Mouse (Mus musculus): Measurements from ENCODE around the gene Tob2. TPM values are rescaled to one million over a fixed set of nuclear protein-coding genes. Genes with fewer than 3 reads are reported as not detected.
A peak's percentile ranks its signal among the peaks of the same experiment; 100 is the strongest.

The Tob2 gene
- total RNA-seq, 2 experiments from 2014 or later = 5.3 to 6.3 TPM

DNA sequence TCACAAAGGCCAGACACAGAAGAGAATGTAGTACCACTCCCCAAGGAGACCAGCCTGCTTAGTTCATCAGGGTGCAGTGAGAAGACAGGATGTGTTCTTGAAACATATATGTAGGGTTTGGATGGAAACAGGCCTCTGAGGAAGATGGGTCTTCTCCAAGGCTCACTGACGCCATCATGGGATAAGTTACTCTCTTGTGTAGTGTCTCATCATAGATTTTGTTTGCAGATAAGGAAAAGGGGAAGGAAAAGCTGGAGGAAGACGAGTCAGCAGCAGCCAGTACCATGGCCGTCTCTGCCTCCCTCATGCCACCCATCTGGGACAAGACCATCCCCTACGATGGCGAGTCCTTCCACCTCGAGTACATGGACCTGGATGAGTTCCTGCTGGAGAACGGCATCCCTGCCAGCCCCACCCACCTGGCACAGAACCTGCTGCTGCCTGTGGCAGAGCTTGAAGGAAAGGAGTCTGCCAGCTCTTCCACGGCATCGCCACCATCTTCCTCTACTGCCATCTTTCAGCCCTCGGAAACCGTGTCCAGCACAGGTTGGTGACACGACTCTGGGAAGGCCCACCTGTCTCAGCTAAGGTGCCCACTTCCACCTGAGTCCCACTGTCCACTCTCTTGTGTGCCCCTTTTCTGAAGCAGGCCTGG, 43.8 kb downstream of the Tob2 start:
- no peak for ATAC-seq (replicated peaks; ENCODE audit: low FRiP score, poor library complexity, severe bottlenecking)

DNA sequence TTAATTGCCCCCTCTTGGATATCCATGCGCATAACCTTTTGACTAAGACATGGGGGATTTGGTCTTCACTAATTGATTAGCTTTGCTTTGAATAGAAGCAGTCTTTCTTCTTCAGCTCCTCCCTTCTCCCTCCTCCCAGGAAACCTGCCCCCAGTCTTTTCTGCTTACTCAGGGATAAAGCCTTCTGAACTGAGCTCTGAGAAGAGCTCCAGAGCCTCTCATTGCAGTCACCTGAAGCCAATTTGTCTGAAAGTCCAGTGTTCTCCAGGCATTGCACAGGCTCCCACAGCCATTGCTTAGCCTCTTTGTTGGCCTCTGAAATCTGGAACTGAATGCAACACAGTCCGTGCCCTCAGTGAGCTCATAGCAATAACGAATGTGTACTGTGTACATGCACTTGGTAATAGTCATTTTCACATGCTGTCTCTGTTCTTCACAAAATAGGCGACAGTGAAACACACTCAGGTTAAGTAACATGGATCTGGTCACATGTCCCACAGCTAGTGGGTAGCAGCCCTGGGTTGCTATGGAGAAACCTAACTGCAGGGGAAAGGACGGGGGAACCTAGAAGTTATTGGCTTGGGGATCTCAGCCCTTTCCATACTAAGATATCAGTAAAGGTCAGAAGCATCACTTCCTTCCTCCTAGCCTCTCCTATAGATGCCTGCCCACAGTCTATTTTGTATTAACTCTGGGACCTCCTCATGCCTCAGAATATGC, 44.5 kb downstream of the Tob2 start:
- ATAC-seq (replicated peaks; ENCODE audit: low FRiP score, poor library complexity, severe bottlenecking) = no peak

DNA sequence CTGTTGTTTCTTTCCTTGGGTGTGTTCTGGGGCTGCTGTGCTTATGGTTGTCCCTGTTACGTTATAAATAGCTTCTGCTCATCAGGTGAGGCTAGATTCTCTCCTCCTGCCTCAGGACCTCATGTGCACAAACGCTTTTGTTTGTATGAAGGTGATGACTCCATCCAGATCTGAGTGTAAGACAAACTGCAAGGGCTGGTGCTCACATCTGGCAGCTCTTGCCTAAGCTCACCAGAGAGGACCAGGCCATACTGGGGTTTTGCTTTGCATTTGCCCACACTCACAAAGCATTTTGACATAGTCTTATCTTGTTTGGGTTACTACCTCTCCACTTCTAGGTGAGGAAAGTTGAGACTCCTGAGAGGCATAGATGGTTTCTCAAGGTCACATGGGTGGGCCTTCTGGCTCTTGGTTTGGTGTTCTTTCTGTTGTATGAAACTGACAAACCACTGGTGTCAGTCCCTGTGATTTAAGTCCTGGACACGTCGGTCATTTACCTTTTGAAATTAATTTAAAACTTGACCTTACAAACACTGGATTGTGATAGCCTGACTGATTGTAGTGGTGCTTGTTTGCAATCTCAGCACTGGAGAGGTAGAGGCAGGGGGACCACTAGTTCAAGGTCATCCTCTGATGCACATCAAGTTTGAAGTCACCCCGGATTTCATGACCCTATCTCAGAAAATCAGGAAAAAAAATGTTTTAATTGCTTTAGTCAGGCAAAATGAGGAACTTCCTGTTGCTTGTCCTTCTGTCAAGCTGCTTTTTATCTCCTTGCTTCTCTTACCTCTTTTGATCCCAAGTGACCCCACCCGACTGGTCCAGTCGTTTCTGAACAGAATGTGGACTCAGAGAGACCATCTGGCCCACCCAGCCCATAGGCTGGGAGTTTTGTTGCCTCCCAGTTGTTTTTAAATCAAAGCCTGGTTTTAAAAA, 45.6 kb downstream of the Tob2 start:
- ATAC-seq (replicated peaks; ENCODE audit: low FRiP score, poor library complexity, severe bottlenecking) = no peak

GRCm38 (mm10) chr15:81812287-81812686, 46.3 kb downstream of the Tob2 start:
- no peak for ATAC-seq (replicated peaks; ENCODE audit: low FRiP score, poor library complexity, severe bottlenecking)

- no peak for ATAC-seq (replicated peaks; ENCODE audit: low FRiP score, poor library complexity, severe bottlenecking)
Measured at GRCm38 (mm10) chr15:81811599-81811996, 47.0 kb downstream of the Tob2 start.

GRCm38 (mm10) chr15:81810671-81811598, 47.7 kb downstream of the Tob2 start:
- ATAC-seq (replicated peaks; ENCODE audit: low FRiP score, poor library complexity, severe bottlenecking) = peak; percentile 93

- no peak for ATAC-seq (replicated peaks; ENCODE audit: low FRiP score, poor library complexity, severe bottlenecking)
Measured at GRCm38 (mm10) chr15:81810150-81810549, 48.4 kb downstream of the Tob2 start.

- ATAC-seq (replicated peaks; ENCODE audit: low FRiP score, poor library complexity, severe bottlenecking) = no peak
Measured at GRCm38 (mm10) chr15:81809550-81809949, 49.0 kb downstream of the Tob2 start.

GRCm38 (mm10) chr15:81808799-81809198, 49.8 kb downstream of the Tob2 start:
- ATAC-seq (replicated peaks; ENCODE audit: low FRiP score, poor library complexity, severe bottlenecking) = no peak

GRCm38 (mm10) chr15:81806621-81807404, 51.8 kb downstream of the Tob2 start:
- no peak for ATAC-seq (replicated peaks; ENCODE audit: low FRiP score, poor library complexity, severe bottlenecking)

DNA sequence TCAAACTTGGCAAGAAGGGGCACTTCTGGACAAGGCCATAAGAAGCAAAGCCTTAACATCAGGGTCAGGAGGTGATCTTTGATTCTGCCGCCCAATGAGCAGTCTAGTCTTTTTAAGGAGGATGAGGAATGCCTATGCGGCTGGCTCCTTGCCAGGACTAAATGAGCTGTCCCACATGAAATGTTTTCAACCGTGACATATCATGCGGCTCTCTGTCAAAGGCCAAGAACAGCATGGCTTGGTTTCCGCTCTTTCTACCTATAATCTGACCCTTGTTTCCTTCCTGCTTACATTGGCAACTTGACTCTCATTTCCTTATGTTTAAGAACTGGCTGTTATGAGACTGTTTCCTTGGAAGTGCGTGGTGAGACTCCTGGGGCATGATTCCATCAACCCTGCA, 53.0 kb downstream of the Tob2 start:
- ATAC-seq (replicated peaks; ENCODE audit: low FRiP score, poor library complexity, severe bottlenecking) = no peak

DNA sequence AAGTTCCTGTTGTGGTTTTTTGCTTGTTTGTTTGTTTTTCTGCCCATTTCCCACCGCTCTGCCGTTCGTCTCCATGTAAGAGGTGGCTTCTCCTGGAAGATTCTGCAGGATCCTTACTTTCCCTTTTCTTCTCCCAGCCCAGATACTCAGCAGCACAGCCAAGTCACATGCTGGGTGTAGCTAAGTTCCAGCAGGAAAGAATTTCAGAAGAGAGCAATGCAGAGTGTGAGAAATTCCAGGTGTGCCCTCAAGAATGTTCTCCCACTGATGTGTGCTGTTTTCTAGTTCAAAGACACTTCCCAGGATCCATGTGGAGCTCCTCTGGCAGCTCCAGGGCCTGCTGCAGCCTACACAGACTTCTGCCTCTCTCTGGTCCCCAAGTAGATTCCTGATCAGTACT, 53.7 kb downstream of the Tob2 start:
- no peak for ATAC-seq (replicated peaks; ENCODE audit: low FRiP score, poor library complexity, severe bottlenecking)

DNA sequence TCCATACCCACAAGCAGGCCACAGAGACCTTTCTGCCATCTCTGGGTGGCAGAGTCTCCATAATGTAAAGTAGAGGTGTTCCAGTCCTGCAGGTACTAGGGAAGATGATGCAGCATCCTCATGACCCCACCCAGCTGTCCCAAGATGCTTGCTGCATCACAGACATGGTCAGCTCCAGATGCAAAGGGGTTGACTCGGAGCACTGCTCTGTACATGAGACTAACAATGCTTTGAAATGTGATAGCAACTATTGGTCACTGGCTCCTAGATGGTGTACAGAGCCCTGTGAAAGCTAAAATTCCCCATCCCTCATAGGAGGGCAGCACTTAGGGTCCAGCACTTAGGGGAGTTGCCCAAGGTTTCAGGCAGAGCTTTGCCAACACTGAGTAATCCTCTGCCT, 54.4 kb downstream of the Tob2 start:
- no peak for ATAC-seq (replicated peaks; ENCODE audit: low FRiP score, poor library complexity, severe bottlenecking)

- no peak for ATAC-seq (replicated peaks; ENCODE audit: low FRiP score, poor library complexity, severe bottlenecking)
Measured at GRCm38 (mm10) chr15:81803425-81803951, 55.1 kb downstream of the Tob2 start.

DNA sequence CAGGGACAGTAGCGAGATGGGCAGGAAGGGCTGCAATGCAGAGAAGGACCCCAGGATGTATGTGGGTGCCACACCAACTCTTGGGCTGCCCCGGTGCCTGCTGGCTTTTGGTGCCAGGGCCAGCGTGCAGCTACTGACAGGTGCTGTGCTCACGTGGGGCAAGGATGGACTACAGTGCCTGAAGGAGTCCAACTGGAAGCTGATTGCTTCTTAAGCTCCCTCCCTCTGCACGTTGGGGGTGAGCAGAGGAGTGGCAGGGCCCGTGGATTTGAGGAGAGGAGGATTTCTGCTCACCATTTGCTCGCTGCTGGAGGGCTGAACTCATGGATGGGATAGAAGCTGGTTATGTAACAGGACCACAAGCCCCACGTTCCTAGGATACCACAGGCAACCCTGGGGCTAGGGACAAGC, 55.6 kb downstream of the Tob2 start:
- peak; percentile 22 for ATAC-seq (replicated peaks; ENCODE audit: low FRiP score, poor library complexity, severe bottlenecking)

GRCm38 (mm10) chr15:81802001-81802890, 56.4 kb downstream of the Tob2 start, which contains the start of gene Tef:
Gene Tef (plus strand): TSS chr15:81802421.
- peak; percentile 94 for ATAC-seq (replicated peaks; ENCODE audit: low FRiP score, poor library complexity, severe bottlenecking)

GRCm38 (mm10) chr15:81800391-81800790, 58.2 kb downstream of the Tob2 start:
- ATAC-seq (replicated peaks; ENCODE audit: low FRiP score, poor library complexity, severe bottlenecking) = no peak
